Mouse (Mus musculus) retina, adult 2 months (tissue): ENCODE results near the gene Nudt14.

ENCODE experiments used
- DNase-seq: peaks from one replicate; pipeline ENCODE4 v3.0.0-alpha.2; 2012; ENCODE audit warnings: low read depth, low spot score

Gene Nudt14

DNA sequence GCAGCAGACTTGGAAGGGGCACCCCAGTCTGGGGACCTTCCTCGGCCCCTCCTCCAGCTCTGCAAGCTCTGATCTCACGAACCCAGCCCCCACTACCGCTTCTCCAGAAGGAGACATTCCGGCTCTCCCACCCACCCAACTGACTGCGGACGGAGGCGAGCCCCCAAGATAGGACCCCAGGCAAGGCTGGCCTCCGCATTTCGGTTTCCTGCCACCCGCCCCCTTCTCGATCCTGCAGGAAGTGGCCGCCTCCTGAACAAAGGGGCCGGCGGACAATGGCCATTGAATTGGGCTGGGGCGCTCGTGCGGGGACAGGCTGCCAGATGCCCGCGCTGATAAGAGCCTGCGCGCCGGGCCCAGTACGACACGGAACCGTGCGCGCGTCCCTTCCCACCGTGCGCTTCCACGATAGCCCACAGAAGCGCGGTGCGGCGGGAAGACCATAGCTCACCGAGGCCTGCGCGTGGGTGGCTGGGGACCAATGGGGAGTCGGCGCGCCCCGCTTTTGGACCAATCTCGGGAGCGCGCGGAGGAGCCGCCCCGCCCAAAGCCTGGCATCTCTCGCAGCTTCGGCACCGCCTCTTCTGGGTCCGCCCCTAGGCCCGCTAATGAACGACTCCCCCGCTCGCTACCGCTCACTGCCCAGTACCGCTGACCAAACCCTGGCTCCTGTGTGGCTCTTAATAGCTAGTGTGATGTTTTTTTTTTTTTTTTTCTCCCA, 8.3 kb upstream of the Nudt14 start:
- peak; percentile 61 for DNase-seq

DNA sequence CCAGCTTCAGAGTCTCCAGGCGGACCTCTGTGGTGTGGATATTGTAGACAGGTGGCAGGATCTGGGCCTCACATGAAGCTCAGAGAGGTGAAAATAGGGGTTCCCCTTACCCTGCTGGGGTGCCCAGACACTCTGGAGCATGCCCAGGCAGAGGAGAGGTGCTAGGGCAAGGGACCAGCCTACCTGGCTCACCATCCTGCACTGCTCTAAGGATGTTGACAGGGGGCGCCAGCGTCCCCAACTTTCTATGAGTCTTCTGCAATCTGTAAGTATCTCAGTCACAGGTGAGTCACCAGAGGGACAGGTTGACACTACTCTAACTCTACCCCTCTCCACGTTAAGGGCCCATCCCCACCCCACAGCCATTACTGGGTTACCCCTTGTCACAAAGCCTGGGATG, 5.4 kb upstream of the Nudt14 start:
- DNase-seq = no peak

DNA sequence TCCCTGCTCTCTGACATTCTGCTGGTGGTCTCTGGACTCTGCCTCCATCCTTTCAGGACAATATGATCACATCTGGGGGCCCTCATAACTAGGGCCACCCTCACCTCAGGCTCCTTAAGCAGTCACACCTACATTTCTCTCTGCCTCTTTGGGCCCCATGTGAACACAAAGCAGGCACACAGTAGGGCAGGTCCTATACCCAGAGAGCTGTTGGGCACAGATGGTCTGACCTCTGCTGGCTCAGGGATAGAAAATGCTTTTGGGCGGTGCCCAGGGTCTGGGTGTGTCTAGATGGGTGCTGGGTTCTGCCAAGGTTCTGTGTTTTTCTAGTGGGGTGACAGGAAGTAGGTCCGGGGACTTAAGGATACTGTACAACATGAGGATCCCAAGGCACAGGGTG, 1.7 kb upstream of the Nudt14 start:
- DNase-seq = no peak

DNA sequence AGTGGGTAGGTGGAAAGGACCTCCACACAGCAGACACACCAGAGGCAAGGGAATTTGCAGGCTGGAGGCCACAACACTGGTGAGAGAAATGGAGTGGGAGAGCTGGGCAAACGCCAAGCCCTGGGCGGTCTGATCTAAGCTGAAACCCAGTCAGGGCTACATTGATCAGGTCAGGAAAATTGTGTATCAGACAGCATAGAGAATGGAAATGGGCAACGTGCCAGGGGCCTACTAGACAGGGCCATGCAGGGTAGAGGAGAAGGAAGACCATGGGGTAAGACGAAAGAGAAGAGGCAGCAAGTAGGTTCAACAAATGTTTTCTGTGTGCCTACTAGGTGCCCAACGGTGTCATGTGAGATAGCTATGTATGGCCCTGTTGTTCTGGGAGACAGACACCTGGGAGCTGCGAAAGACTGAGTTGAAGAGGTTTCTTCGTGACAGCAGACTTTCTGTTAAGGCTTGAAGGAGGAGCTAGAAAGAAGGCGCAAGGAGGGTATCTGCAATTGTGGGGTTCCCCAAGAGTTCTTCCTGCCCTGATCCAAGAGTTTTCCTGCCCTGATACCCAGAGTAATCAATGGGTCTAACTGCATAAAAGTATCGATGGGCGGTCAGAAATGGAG, 658 bp downstream of the Nudt14 start:
- no peak for DNase-seq

DNA sequence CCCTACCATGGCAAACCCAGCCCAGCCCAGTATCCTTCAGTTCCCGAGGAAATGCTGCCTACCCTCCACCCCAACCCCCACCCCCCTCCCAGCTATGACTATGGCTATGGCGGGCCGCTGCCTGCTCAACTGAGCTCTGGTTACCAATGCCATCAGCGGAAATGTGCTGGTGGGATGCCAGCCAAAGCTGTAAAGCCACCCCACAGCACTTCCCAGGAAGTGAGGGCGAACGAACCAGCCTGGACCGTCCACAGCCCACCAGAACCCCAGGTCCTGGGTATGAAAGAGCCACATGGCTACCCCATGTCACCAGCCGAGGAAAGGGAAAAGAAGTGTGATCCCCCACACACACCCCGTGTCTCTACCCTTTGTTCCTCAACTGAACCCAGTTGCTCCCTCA, 1.2 kb downstream of the Nudt14 start:
- DNase-seq = no peak

DNA sequence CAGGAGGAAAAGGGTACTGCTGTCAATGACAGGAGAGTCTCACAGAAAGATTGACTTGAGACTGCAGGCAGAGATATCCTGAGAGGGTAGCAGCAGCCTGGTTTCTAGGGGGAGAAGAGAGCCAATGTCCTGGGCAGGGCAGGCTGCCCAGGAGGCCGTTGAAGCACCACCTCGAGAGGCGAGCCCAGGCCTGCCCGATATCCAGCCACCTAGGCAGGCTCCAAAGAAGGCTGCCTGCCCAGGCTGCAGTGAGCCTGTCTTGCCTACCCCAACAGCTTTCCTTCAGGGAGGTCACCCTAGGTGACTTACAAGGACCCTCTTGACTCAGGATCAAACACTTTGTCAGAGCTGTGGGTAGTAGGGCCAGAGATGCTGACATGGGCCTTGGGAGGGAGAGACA, 1.7 kb downstream of the Nudt14 start:
- no peak for DNase-seq

DNA sequence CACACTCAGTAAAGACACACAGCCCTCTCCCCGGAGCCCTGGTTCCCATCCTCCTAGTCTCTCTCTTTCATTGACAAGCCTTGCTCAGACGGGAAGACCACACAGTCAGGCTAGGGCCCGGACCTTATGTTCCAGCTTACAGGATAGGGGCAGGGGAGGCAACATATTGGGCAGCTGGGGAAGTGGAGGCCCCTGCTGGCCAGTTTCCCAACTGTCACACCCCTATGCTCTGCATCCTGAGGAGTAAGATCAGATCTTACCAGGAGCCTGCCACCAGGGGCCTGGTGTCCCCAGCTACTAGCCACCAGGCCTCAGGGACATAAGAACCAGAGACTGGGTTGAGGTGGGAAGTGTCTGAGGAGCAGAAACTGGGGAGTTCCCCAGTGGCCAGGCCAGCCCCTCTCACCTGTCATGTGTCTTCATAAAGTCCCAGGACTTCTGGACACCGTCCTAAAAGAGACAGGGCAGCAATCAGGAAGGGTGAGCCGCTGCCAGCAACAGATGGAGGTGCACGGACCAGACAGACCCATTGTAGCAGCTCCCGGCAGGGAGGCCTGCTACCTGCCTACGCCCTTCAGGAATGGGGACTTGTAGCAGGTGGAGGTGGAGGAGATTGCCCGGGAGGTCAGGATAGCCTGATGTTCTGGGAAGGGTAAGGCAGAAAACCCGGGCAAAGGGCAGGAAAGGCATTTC, 2.9 kb downstream of the Nudt14 start:
- DNase-seq = no peak

DNA sequence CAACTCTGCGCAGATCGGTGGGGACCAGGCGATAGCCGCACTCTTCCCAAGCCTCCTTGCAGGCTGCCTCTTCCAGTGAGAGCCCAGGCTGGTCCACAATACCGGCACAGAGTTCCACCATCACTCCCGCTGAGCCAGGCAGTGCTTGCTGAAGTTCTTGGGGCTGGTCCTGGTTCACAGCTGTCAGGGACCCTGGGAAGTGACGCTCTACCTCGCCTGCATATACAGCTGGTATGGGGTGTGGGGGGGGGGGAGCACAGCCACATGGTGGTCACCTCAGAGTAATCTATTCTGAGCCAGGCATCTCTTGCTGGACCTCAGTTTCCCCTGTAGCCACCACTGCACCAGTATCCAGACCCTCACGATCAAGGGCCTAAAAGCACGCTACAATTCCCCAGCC, 3.6 kb downstream of the Nudt14 start:
- no peak for DNase-seq

DNA sequence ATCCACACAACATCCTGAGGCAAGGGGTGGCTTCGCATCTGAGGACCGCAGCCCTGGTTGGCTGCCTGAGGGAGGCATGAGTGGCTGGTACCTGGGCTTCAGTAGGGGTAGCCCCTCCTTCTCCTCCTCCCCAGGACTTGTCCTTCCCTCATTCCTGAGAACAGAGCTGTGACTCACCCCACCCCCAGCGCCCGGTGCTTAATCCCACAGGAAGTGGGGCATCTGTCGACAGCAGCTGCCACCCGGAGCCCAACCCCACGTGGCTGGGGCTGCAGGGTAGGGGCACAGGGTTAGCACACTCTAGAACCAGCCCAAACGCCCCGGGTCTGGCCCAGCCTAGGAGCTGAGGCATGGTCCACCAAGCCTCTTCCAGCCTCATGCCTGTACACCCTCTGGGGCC, 4.0 kb downstream of the Nudt14 start:
- no peak for DNase-seq

DNA sequence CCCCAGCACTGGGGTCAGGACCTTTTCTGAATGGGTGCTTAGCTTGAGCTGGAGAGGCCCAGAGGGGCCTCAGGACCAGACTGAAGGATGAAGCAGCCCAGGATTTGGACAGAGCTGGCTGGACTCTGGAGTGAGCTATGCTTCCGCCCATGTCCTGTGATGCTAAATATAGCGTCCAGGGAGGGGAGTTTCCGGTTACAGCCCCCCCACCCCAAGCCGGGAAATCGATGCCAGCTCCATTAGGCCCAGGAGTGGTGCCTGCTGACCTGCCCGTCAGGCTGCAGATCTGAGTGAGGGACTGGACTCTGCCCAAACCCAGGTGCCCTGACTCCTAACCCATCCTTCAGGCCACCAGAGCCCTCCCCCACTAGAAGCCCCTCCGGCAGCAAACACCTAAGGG, 9.3 kb downstream of the Nudt14 start:
- DNase-seq = no peak

DNA sequence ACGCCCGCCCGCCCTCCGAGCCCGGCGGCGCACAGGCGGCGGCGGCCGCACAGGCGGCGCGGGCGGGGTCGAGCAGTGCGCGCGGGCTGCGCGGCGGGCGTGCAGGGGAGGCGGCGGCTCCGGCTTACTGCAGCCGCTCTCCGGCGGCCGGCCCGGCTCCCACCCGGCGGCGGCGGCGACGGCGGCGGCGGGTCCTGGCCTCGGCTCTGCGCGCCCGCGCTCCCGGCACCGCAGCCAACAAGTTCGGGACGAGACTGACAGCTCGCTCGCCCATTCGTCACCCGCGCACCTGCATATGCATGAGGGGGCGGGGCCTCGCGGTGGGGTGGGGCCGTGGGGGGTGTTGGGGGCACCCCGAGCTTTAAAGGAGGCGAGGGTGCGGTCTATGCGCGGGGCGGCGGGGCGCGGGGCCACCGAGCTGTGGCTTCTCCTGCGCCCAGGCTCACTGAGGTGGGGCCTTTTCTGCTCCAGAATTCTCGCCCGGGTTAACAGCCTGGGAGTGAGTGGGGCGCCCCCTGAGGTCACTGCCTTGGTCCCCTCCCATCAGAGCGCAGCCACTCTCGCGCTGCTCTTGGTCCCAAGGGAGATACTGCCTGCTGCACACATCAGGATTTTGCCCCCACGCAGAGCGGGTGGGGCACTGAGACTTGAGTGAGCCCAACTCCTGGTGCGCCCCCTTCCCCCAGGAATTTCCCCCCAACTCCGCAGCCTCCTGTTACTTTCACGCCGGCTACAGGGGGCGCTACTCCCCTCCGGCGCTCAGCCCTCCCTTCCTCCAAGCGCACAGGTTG, 12.2 kb downstream of the Nudt14 start, which contains the start of gene Jag2:
Gene Jag2, minus strand, starts transcription at position 215 of the 791 bp plus-strand sequence.
- DNase-seq = no peak

DNA sequence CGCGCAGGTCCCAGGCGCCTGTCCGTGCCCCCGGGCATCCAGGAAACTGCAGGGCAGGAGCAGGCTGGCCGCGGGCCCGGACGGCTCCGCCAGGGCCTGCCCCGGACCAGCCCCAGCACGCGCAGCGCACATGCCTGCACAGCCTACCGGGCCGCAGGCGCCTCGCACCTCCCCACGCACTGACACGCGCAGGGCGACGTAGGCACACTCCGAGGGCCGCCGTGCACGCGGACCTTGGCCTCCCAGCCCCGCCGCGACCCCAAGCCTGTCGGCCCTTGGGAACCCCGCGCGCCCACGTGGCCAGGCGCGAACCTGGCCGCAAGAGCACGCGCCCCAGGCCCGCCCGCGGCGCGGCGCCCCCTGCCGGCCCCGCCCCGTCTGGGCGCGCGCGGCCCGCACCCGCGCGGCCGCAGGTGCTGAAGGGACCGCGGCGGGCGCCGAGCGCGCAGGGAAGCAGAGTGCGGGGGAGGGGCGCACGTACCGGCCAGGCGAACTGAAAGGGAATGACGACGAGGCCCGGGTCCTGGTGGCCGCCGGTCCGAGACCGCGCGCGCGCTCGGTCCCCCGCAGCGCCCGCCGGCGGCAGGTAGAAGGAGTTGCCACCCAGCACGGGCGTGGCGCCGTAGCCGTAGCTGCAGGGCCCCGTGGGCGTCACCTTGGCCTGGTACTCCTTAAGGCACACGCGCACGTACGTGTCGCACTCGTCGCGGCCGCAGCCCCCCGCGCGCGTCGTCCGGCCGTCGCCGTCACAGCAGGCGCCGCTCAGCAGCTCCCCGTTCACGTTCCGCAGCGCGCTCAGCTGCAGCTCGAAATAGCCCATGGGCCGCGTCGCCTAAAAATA, 13.3 kb downstream of the Nudt14 start:
- no peak for DNase-seq

DNA sequence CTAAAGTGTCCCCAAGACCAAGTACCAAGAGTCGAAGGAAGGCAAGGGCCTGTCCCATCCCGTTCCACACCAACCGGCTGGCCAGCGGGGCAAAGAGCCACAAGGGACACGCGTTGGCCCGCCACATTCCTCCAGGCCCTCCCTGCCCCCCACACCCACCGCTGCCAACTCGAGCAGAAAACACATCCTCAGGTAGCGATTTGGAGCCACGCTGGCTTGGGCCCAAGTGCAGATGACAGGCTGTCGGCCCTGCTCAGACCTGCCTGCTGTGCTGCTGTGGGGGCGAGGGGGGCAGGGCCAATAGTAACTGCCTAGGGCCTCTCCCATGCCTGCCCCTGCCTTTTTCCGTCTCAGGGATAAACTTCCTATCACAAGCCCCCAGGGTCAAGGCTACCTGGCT, 14.7 kb downstream of the Nudt14 start:
- DNase-seq = no peak

DNA sequence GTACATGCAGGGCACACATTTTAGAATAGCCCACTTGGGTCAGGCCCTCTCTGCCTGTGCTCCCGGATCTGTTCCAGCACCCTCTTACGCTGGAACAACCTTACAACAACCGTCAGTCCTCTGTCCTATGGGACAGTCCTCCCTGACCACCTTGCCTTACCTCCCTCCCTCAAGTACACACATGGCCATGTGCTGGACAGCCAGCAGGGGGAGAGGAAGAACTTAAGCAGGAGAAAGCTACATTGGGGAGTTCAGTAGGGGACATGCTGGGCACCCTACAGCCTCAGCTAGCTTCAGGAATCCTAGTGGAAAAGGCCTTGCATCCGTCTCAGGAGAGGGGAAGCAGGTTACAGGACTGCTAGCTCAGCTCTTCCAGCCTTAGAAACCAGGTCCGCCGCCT, 16.0 kb downstream of the Nudt14 start:
- no peak for DNase-seq

DNA sequence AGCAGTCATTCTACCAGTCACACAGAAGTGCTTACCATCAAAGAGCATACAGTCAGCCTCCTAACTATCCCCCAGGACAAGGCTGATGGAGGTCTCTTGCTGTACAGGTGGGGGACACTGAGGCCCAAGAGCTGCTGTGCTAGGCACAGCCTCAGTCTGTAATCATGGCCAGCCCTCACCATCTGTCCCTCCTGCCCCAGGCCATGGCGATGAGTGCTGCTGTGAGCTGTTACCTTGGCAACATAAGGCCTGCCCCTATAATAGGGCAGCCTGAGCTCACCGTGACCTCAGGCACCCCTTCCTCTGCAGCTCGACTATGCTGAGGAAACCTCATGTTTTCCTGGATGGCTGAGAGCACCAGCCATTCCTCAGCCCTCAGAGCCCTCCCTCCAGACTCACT, 19.4 kb downstream of the Nudt14 start:
- no peak for DNase-seq

DNA sequence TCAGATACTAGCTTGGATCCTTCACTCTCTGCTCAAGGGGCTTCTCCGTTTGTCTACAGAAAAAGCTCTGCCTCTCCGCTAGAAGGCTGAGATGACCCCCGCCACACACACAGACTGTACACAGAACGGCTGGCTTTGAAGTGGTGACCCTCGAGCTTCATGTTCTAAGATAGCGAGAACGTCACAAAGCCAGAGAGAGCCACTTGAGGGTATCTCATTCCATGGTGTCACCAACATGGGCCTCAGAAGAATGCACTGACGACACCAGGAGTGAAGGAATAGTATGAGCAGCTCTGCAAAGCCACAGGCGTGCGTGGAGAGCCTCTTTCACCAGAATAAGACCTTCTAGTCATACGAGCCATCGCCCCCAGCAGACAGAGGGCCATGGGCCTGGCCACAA, 20.4 kb downstream of the Nudt14 start:
- DNase-seq = no peak

DNA sequence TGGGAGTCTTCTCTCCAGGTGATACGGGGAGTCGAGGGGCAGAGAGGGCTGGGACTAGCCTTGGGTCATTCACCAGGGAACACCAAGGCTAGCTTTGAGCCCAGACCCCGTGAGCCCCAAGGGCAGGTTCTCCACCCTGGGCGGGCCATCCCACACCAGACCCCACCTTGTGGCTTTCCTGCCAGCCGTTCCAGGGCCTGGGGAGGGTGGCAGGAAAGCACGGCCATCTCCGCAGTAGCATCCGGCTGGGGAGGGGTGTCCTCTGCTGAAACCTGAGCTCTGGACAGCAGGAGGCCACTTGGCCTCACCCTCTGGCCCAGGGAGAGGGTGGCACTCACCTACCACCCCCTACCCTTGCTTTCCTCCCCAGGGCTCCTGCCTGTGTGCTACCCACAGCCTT, 24.0 kb downstream of the Nudt14 start:
- no peak for DNase-seq

DNA sequence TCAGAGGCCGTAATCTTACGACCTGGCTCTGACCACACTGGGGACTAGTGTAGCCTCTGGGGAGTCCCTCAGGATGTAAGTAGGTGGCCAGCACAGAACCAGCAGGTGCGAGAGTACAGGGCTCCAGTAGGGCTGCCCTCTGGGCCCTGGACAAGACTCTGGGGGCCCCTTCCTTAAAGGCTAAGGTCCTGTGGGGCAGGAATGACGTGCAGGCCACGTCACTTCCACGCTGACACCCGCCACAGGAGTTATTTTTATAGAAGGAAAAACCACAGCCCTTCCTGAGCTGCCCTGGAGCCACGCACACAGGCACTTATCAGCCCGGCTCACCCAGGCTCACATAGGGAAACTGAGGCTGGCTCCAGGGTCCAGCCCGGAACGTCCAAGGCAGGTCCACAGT, 24.4 kb downstream of the Nudt14 start:
- no peak for DNase-seq

DNA sequence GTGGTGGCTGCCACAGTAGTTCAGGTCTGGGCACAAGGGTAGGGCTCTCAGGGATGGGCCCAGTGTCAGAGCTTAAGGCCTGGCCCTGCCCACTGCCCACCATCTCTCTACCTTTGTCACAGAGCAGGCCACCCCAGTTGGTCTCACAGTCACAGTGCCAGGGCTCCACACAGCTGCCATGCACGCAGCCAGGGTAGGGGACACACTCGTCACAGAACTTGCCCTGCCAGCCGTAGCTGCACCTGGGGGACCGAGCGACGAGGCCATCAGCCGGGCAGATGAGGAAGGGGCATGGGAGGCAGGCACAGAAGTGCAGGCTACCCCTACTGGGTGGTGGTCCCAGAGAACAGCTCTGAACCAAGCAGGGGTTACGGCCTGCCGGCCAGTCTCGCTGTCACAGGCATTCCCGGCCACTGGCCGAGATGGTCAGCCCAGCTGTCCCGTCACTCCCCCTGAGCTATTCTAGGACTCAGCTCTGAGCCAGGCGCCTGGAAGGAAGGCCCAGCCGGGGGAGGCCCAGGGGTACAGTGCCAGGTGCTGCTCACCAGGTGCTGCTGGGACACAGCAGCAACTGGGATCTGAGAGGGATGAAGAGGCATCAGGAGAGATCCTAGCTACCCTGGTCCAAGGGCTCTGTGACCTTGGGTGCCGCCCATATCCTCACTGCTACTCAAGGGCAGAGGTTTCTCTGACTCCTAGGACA, 25.1 kb downstream of the Nudt14 start:
- DNase-seq = no peak

DNA sequence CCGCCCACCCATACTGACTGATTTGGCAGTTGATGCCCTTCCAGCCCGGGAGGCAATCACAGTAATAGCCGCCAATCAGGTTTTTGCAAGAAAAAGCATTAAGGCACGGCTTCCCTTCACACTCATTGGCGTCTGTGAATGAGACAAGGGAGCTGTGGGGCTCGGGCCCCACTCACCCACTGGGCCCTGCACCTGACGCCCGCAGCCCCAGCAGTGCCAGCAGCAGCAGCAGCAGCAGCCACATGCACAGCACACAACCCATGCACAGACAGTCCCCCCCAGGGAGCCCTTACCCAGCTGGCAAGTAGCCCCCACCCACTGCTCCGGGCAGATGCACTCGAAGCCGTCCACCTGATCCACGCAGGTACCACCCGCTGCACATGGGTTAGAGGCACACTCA, 26.3 kb downstream of the Nudt14 start:
- DNase-seq = no peak

DNA sequence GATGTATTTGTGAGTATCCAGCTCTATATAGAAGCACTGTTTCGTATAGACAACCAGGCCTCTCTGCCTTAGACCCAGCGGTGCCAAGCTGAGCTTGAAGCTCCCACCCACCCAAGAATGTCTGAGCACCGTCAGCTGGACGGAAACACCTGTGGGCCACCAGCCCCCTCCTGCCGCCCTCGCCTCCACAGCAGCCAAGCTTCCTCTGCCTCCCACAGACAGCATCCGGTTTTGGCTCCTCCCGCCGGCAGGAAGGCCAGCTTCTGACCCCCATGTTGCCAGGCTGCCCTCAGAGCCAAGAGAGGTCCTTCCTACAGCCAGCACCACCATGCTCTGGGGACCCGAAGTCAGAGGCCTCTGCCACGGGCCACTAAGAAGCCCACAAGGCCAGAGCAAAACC, 27.4 kb downstream of the Nudt14 start:
- DNase-seq = no peak
